Mouse (Mus musculus): Measurements from ENCODE around the gene Pde10a. TPM values are rescaled to one million over a fixed set of nuclear protein-coding genes. Genes with fewer than 3 reads are reported as not detected.

Pde10a gene
- polyA plus RNA-seq, 1 experiment from 2014 or later: 1.4 TPM

DNA sequence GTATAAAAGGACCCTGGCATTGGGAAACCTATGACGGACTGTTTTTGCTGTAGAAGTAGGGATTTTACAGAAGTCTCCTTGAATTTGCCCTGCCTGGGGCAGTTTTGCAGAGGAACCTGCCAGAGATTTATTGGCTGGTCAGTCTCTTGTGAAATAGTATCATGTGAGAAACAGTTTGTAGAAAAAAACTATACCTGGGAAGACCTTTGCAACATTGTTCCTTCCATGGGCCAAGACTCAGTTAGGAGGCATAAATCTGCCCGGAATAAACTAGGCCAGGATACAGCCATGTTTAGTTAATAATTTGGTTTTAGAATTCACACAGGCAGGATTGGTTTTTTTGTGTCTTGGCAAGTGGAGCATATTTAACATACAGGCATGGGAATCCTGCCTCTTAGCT is 458.4 kb downstream of the Pde10a start:
- no peak for ATAC-seq (replicated peaks; ENCODE audit: insufficient number of reproducible peaks, insufficient read depth, low FRiP score, low read depth)
- Histone ChIP-seq H3K27me3 (no peaks in the 10 kb centered on the region; the same call in 1 of the 2 replicates), H3K4me3 (no peak overlapping the region), H3K4me2 (no peak overlapping the region), H3K4me1 (replicated peaks) (peaks cover 8% of the 10 kb centered on the region; the same call in 1 of the 2 replicates), H3K27ac (no peak overlapping the region), H3K9ac (no peak overlapping the region), H3K9me3 (replicated peaks) (no peaks in the 10 kb centered on the region), H3K36me3 (no peaks in the 10 kb centered on the region)
- 82% methylated on average over 2 of the region's 2 CpGs for WGBS

DNA sequence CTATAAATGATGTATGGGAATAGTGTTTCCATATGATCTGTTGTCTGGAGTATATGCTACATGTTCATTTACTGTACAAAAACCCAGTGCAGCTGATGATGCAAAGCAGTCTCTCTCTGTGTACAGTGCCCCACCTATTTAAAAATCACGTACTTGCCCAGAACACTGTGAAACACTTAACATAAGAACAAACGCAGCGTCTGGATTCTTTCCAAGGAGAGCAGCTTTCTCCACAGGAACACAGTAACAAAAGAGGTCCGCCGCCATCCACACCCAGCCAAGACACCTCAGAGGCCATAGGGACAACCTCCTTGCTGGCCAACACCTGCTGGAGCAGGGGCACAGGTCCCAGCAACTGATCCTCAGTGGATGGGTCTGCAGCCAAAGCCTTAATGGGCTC is 460.5 kb downstream of the Pde10a start:
- 51% methylated on average over 5 of the region's 5 CpGs for WGBS
- H3K36me3 ChIP-seq: no peaks in the 10 kb centered on the region
- no peak overlapping the region for H3K27ac ChIP-seq
- no peak overlapping the region for H3K4me3 ChIP-seq
- peaks cover 8% of the 10 kb centered on the region; the same call in 1 of the 2 replicates for H3K4me1 ChIP-seq (replicated peaks)
- ATAC-seq (replicated peaks; ENCODE audit: insufficient number of reproducible peaks, insufficient read depth, low FRiP score, low read depth): no peak
- H3K9ac ChIP-seq: no peak overlapping the region
- H3K4me2 ChIP-seq: no peak overlapping the region
- H3K27me3 ChIP-seq: no peaks in the 10 kb centered on the region
- no peaks in the 10 kb centered on the region for H3K9me3 ChIP-seq (replicated peaks)

DNA sequence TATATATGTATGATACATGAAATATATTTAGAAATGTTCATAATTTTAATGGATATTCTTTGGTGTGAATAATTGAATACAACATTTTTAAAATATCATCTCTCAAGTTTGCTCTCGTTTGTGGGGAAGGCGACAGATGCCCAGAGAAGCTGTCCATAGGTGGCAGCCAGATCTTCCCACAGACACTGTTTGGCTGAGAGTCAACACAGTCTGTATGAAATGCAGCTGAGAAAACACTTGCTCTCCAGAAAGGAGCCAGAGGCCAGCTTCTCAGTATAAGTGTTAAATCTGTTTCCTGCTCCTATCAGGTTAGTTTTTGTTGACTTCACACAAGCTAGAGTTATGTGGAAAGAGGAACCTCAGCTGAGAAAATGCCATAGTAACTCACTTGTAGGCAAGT is 461.4 kb downstream of the Pde10a start:
- no peak overlapping the region for H3K4me2 ChIP-seq
- no peaks in the 10 kb centered on the region for H3K9me3 ChIP-seq (replicated peaks)
- 57% methylated on average over 2 of the region's 2 CpGs for WGBS
- H3K27me3 ChIP-seq: no peaks in the 10 kb centered on the region
- H3K9ac ChIP-seq: no peak overlapping the region
- no peaks in the 10 kb centered on the region for H3K36me3 ChIP-seq
- H3K27ac ChIP-seq: no peak overlapping the region
- no peak overlapping the region for H3K4me3 ChIP-seq
- no peak for ATAC-seq (replicated peaks; ENCODE audit: insufficient number of reproducible peaks, insufficient read depth, low FRiP score, low read depth)
- H3K4me1 ChIP-seq (replicated peaks): peaks cover 8% of the 10 kb centered on the region; the same call in 1 of the 2 replicates

DNA sequence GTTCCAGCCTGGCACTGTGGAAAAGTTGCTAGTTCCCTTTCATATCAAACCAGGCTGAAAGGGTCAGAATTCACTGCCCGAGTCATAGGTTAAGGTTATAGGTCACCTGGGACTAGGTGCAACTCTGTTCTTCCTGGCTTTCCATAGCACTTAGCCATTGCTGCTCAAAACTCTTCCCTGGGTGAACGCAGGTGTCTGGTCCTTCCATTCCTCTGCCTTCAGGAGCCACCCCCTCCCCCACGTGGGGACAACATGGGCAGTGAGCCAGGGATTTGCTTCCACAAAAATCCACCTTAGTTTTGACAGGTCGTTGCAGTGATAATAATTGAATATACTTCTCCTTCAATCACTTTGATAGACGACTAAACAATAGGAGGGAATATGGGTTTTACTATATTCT is 462.2 kb downstream of the Pde10a start:
- no peak for ATAC-seq (replicated peaks; ENCODE audit: insufficient number of reproducible peaks, insufficient read depth, low FRiP score, low read depth)
- H3K4me1 ChIP-seq (replicated peaks): peaks cover 8% of the 10 kb centered on the region; the same call in 1 of the 2 replicates
- no peaks in the 10 kb centered on the region for H3K27me3 ChIP-seq
- H3K9me3 ChIP-seq (replicated peaks): no peaks in the 10 kb centered on the region
- H3K27ac ChIP-seq: no peak overlapping the region
- no peaks in the 10 kb centered on the region for H3K36me3 ChIP-seq
- H3K9ac ChIP-seq: no peak overlapping the region
- no peak overlapping the region for H3K4me3 ChIP-seq
- 76% methylated on average over 5 of the region's 5 CpGs for WGBS
- H3K4me2 ChIP-seq: no peak overlapping the region

- 7% methylated on average over 13 of the region's 13 CpGs for WGBS
- Histone ChIP-seq H3K27ac (peak within 1 kb of the TSS; percentile 47), H3K36me3 (no peaks in the 10 kb centered on the region), H3K27me3 (no peaks in the 10 kb centered on the region), H3K4me1 (replicated peaks) (peaks cover 8% of the 10 kb centered on the region; the same call in 1 of the 2 replicates), H3K9me3 (replicated peaks) (no peaks in the 10 kb centered on the region), H3K4me2 (peak within 1 kb of the TSS; percentile 55), H3K4me3 (peak within 1 kb of the TSS; percentile 39), H3K9ac (no peak within 1 kb of the TSS)
- no peak for ATAC-seq (replicated peaks; ENCODE audit: insufficient number of reproducible peaks, insufficient read depth, low FRiP score, low read depth)
Observed at GRCm38 (mm10) chr17:8988119-8988807, 463.1 kb downstream of the Pde10a start, which contains the start of gene 1700010I14Rik. Gene 1700010I14Rik, plus strand, starts transcription at chr17:8988333.

GRCm38 (mm10) chr17:8991160-8991559 is 466.0 kb downstream of the Pde10a start:
- Histone ChIP-seq H3K27me3 (no peaks in the 10 kb centered on the region), H3K27ac (no peak overlapping the region), H3K4me2 (no peak overlapping the region), H3K9ac (no peak overlapping the region), H3K36me3 (no peaks in the 10 kb centered on the region), H3K9me3 (replicated peaks) (no peaks in the 10 kb centered on the region), H3K4me1 (replicated peaks) (peaks cover 8% of the 10 kb centered on the region; the same call in 1 of the 2 replicates), H3K4me3 (no peak overlapping the region)
- ATAC-seq (replicated peaks; ENCODE audit: insufficient number of reproducible peaks, insufficient read depth, low FRiP score, low read depth): no peak
- WGBS: 28% methylated on average over 8 of the region's 8 CpGs

GRCm38 (mm10) chr17:8995344-8995743 is 470.2 kb downstream of the Pde10a start:
- H3K27ac ChIP-seq: no peak overlapping the region
- H3K9ac ChIP-seq: no peak overlapping the region
- H3K4me1 ChIP-seq (replicated peaks): no peaks in the 10 kb centered on the region
- 67% methylated on average over 1 of the region's 1 CpGs for WGBS
- H3K27me3 ChIP-seq: no peaks in the 10 kb centered on the region
- H3K36me3 ChIP-seq: no peaks in the 10 kb centered on the region
- H3K4me2 ChIP-seq: no peak overlapping the region
- H3K9me3 ChIP-seq (replicated peaks): no peaks in the 10 kb centered on the region
- no peak overlapping the region for H3K4me3 ChIP-seq
- no peak for ATAC-seq (replicated peaks; ENCODE audit: insufficient number of reproducible peaks, insufficient read depth, low FRiP score, low read depth)

DNA sequence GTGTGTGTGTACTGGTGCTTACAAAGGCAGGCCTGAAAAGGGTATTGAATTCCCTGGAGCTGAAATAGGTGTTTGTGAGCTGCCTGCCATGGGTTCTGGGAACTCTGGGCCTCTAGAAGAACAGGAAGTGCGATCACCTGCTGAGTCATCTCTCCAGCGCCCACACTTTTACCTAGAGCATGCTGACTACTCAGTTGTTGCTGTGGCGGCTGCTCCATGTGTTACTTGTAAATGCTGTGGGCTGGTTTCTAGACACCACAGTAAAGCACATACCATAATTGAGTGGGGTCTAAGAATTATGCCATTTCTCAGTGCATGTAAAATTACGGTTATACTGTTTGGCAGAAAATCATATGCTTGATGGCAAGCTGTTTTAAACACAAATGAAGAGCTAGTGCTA is 477.3 kb downstream of the Pde10a start:
- no peak overlapping the region for H3K4me3 ChIP-seq
- no peaks in the 10 kb centered on the region for H3K9me3 ChIP-seq (replicated peaks)
- WGBS: 68% methylated on average over 4 of the region's 4 CpGs
- no peak overlapping the region for H3K27ac ChIP-seq
- no peak overlapping the region for H3K4me2 ChIP-seq
- H3K9ac ChIP-seq: no peak overlapping the region
- ATAC-seq (replicated peaks; ENCODE audit: insufficient number of reproducible peaks, insufficient read depth, low FRiP score, low read depth): no peak
- H3K27me3 ChIP-seq: no peaks in the 10 kb centered on the region
- H3K36me3 ChIP-seq: no peaks in the 10 kb centered on the region
- H3K4me1 ChIP-seq (replicated peaks): no peaks in the 10 kb centered on the region

DNA sequence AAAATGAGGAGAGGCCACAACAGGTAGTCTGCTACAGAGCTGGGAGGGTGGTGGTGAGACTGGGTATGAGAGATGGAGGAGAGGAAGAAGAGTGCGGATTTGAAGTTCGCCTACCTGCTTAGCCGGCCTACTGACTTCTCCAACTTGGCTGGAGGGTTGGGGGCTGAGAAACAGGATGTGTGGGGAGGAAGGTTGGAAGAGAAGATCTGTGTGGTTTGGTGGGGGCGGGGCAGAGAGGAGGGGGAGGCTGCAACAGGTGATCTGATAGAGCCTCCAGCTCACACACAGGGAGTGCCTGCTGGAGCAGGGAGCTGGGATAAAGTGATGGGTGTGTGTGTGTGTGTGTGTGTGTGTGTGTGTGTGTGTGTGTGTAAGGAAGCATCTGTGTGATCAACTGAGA is 479.3 kb downstream of the Pde10a start:
- no peaks in the 10 kb centered on the region for H3K36me3 ChIP-seq
- no peaks in the 10 kb centered on the region for H3K9me3 ChIP-seq (replicated peaks)
- no peak overlapping the region for H3K27ac ChIP-seq
- H3K27me3 ChIP-seq: no peaks in the 10 kb centered on the region
- 66% methylated on average over 4 of the region's 4 CpGs for whole genome bisulfite sequencing
- no peak overlapping the region for H3K4me3 ChIP-seq
- H3K4me1 ChIP-seq (replicated peaks): no peaks in the 10 kb centered on the region
- no peak for ATAC-seq (replicated peaks; ENCODE audit: insufficient number of reproducible peaks, insufficient read depth, low FRiP score, low read depth)
- H3K9ac ChIP-seq: no peak overlapping the region
- no peak overlapping the region for H3K4me2 ChIP-seq

DNA sequence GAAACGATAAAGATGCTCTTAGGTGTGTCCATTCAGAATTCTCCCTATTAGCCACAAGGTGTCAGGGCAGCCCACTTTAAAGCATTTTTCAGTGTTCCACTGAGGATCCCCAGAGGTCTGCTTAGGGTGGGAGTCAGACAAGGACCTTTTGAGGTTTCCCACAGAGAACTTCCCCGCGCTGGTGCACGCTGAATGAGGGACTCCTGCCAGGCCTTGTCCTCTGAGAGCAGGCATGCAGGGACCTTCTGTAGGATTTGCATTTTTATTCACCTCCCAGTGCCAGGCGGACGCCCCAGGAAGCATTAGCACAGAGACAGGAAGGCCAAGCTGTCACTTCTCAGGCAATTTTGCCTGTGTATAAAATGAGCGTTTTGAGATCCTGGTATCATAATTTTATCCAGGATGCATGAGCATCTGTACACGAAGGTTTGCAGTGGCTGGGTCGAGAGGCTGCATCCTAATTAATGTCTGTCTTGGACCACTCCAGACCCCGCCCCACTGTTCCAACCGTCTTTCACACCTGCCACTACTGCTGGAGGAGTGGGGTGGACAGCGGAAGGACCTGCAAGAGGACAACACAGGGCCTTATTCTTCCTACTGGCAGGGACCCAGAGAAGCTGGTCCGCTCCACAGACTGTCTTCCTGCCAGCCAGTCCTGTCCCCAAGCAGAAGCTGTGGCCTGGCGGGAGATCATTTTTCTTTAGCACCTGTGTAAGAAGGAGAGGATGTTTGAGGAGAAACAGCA is 498.2 kb downstream of the Pde10a start:
- Histone ChIP-seq H3K27ac (no peak overlapping the region), H3K36me3 (no peaks in the 10 kb centered on the region), H3K9me3 (replicated peaks) (no peaks in the 10 kb centered on the region), H3K4me1 (replicated peaks) (no peaks in the 10 kb centered on the region), H3K4me2 (no peak overlapping the region), H3K9ac (no peak overlapping the region), H3K4me3 (no peak overlapping the region), H3K27me3 (no peaks in the 10 kb centered on the region)
- ATAC-seq (replicated peaks; ENCODE audit: insufficient number of reproducible peaks, insufficient read depth, low FRiP score, low read depth): no peak
- 31% methylated on average over 14 of the region's 14 CpGs for WGBS

GRCm38 (mm10) chr17:9030181-9030580 is 505.0 kb downstream of the Pde10a start:
- no peak for ATAC-seq (replicated peaks; ENCODE audit: insufficient number of reproducible peaks, insufficient read depth, low FRiP score, low read depth)

More at GRCm38 (mm10) chr17:9030181-9030580, 505.0 kb downstream of the Pde10a start:
- no peak overlapping the region for H3K27ac ChIP-seq
- no peak overlapping the region for H3K4me2 ChIP-seq
- H3K36me3 ChIP-seq: no peaks in the 10 kb centered on the region
- H3K4me3 ChIP-seq: no peak overlapping the region
- no peak overlapping the region for H3K9ac ChIP-seq
- H3K27me3 ChIP-seq: peaks cover 9% of the 10 kb centered on the region; the same call in 1 of the 2 replicates
- peaks cover 6% of the 10 kb centered on the region for H3K4me1 ChIP-seq (replicated peaks)
- no peaks in the 10 kb centered on the region for H3K9me3 ChIP-seq (replicated peaks)
- WGBS: 48% methylated on average over 5 of the region's 5 CpGs
